Mouse (Mus musculus) cerebellum, adult 2 months (tissue): ENCODE measurements around the gene Vmn2r14.
"Not testable (repeated sequence)": the region's sequence is repeated elsewhere in the genome, so short reads cannot be mapped to it uniquely, and the experiment has no call there.

Source experiments
- CTCF ChIP-seq: fragments of 200-500 bp; IDR thresholded peaks from 2 replicates; pipeline ENCODE4 v1.5.1; 2011; ENCODE audit warnings: low read depth, mild to moderate bottlenecking, control low read depth, low read length, moderate library complexity, borderline replicate concordance; ENCODE audit not compliant: insufficient read depth
- POLR2A ChIP-seq: fragments of 200-500 bp; IDR thresholded peaks from 2 replicates; pipeline ENCODE4 v1.6.1; 2011; ENCODE audit warnings: low read length, control low read depth, borderline replicate concordance; ENCODE audit not compliant: insufficient read depth

GRCm38 (mm10) chr5:109166851-109167250, 57.7 kb downstream of the Vmn2r14 start:
- not testable (repeated sequence) for TF ChIP-seq CTCF, POLR2A
